Mouse (Mus musculus) cerebellum, adult 11 months (tissue): ENCODE measurements at regions not wholly inside any gene's neighbourhood (a gene's known extent, or its start where the extent isn't known, plus 50 kb on each side); places are given as distances from the start of the nearest gene placed in this dataset.
A peak's percentile ranks its signal among the peaks of the same experiment; 100 is the strongest.

Source experiments
- DNase-seq: peaks from one replicate; pipeline ENCODE4 v3.0.0; 2022

DNA sequence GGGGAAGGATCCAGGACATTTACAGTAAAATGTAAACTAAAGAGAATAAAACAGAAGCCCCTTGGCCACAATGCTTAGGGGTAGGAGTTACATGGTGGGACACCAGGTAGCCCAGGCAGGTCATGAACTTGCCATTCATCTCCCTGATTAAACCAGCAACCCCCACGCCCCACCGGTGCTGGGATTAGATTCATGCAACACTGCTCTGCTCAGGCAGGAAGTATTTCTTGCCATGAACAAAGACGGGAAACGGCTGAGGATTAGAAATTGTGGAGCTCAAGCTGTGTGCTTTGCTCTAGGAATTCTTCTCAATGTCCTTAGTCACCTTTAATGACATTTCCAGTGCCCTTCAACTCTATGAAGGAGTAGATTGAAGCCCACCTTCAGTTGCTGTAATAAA is 93.2 kb upstream of the Ubl3 start:
- no peak for DNase-seq

DNA sequence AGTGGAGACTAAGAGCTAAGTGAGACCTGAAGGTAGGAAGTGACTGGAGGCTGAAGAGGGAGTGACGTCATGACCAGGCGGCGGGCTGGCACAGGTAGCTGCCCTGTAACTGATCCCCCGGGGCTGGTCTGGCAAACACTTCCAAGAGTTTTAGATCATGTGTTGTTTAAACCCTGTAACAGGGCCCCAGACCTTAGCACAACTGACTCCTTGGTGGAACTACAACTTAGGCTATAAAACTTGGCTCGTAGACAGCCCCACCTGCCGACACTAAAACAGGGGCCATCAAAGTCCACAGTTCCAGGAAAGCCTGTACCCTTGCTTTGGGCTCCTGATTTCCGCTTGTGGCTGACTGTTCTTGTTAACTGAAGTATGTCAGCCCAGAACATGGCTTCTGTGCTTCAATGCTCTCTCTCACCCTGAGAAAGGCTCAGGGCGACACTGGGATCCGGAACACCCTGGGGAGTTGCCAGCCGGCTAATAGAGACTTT is 92.6 kb upstream of the Ubl3 start:
- DNase-seq: no peak

DNA sequence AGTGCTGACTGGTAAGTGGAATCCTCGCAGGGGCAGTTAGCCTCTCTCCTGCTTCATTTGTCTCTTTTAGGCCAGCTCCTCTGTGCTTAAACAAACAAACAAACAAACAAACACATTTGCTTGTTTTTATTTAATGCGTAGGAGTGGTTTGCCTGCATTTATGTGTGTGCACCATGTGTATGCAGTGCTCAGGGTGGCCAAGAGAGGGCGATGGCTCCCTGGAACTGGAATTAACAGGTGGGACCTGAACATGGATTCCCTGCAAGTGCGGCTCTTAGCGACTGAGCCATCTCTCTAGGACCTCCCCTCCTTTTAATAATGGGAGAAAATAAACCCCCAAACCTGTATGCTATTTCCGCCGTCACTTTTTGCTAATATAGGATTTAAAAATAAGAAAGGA is 91.8 kb upstream of the Ubl3 start:
- DNase-seq: no peak

- DNase-seq: no peak
Observed at GRCm38 (mm10) chr5:148641652-148642395, 89.2 kb upstream of the Ubl3 start.

DNA sequence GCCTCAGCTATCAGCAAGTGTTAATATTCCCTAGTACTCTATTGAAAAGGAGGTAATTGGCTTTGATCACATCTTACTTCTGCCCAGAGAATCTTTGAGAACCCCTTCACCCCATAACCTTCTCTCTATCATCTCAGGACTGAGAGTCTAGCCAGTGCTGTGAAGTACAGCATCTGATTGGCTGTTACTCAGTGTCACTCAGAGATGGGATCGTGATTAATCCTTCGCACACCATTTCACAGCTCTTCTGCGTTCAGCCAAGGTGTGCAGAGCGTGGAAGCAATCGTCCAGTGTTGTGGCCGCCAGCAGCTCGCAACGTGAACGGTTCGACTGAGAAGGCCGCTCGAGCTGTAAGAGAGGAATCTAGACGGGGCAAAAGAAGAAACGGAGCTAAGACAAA is 87.9 kb upstream of the Ubl3 start:
- no peak for DNase-seq

GRCm38 (mm10) chr5:148634919-148635356 is 82.3 kb upstream of the Ubl3 start:
- no peak for DNase-seq

- no peak for DNase-seq
Observed at GRCm38 (mm10) chr5:148633999-148634398, 81.4 kb upstream of the Ubl3 start.

DNA sequence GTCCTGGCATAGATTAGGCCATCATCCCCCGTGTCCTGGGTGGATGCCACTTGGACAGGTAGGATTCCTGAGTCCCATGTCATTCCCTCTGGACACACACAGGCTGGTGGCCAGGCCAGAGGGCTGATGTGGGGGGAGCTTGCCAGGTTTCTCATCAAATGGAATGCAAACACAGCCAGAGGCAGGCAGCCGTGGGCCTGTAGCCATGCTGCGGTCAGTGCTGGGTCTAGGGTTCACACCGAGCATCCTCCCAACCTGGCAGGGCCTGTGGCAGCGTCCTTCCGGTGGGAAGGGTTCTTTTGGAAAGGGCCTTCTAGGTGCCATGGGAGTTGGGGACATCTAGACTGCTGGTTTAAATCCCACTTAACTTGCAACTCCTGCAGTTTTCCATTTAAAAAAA is 80.7 kb upstream of the Ubl3 start:
- DNase-seq: no peak

GRCm38 (mm10) chr5:148632516-148633170 is 80.1 kb upstream of the Ubl3 start:
- DNase-seq: no peak

- DNase-seq: no peak
Observed at GRCm38 (mm10) chr5:148631566-148631965, 79.0 kb upstream of the Ubl3 start.

DNA sequence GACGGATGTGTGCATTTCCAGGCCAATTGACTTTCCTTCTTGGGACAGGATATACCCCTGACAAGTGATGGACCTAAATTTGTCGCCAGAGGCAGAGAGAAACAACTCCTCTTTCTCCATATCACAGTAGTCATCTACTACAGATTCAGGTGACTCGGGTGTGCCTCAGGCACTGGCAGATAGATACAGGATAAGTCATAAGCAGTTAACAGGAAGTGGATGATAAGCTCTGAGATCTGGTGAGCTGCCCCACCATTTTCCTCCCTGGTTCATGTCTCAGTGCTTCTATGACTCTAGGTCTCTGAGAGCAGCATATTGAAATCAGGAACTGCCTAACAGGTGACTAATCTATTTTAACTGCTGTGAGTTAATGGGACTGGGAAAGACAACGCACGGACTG is 73.4 kb upstream of the Ubl3 start:
- DNase-seq: no peak

- DNase-seq: no peak
Observed at GRCm38 (mm10) chr5:148624649-148625405, 72.2 kb upstream of the Ubl3 start.

DNA sequence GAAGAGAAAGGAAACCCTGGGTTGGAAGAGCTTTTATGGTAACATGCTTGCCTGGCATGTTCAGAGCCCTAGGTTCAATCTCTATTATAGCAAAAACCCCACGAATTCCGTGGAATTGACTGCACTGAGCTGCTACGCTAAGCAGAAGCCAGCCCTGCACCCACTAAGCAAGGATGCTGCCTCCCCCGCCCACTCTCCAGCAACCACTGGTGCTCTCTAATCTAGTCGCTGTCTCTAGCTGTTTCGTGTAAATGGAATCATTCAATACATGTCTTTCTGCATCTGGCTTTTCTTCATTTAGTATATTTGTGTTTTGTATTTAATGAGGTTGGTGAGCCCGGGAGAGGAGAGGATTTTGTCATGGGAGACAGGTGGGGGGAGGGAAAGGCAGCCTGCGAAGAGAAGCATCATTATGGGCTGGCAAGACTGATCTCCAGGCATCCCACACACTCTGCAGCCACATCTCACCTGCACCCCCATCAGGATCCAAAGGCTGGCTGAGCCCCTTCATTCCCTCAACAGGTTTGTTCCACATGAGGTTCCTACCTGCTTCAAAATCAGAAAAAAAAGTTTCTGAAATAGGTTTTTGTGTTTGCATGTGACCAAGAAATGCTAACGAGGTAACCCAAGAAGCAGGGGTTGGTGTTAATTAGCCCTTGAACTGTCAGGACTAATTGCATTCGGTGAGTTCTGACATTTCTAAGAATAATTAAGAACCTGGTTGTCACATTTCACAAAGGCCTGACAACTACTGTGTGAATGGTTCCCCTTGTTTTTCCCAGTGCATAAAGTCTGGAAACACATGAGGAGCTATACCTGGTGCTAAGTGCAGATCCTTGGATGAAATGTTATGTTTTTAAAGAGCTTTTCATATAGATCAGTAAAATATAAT is 68.6 kb upstream of the Ubl3 start:
- DNase-seq: no peak

DNA sequence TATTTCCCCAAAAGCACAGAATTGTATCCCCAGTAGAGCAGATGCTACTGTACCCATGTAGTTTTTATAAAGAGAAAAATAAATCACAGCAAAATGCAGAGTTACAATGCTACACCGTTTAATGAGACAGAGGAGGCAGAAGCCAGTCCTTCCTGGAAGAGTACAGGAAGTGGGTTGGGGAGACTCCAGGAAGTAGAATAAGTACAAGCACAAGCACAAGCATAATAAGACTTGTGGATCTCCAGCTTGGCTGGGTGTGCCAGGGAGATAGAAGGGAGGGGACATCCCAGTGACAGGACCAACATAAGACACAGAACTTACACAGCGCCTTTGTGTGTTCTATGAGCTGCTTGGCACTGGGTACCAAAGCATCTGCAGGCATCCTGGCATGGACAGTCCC is 67.3 kb upstream of the Ubl3 start:
- no peak for DNase-seq

- DNase-seq: no peak
Observed at GRCm38 (mm10) chr5:148616426-148616825, 63.8 kb upstream of the Ubl3 start.

- DNase-seq: peak; percentile 4
Observed at GRCm38 (mm10) chr5:148615706-148616366, 63.2 kb upstream of the Ubl3 start.

GRCm38 (mm10) chr5:148615117-148615516 is 62.5 kb upstream of the Ubl3 start:
- no peak for DNase-seq

- no peak for DNase-seq
Observed at GRCm38 (mm10) chr5:148611323-148611722, 58.7 kb upstream of the Ubl3 start.

DNA sequence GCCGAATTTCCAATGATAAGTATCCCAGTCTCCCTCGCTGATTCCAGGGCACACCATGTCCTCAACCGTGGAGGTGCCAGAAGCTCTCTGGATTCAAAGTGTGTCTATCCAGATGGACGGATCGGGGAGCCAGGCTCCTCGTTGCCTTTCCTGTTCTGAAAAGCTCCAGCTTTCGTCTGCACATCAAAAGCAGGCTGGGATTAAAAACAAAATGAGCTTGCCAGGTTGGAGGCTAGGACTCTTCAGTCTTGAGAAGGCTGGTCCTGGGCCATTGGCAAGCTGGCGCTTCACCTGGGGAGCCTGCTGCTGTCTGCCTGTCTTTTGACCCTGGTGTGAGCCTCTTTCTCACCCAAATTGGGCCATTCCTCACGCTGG is 56.9 kb upstream of the Ubl3 start:
- DNase-seq: no peak

- no peak for DNase-seq
Observed at GRCm38 (mm10) chr5:148608857-148609505, 56.4 kb upstream of the Ubl3 start.

DNA sequence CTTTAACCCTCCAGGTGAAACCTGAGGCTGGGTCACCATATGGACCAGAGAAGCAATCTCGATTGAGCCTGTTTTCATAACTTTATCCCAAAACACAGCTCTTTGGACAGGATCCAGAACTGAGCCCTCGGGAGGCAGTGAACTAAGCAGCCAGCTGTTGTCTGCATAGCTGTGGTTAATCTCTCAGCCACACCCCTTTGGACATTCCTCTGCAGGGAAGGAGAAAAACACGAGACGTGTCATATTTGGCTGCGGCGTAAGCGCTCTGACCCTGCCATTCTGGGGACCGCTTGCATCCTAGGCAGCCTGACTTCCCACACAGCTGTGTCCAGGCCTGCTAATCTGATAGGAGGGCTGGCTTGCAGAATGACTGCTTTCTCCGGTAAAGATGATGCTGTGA is 55.6 kb upstream of the Ubl3 start:
- DNase-seq: no peak

- DNase-seq: no peak
Observed at GRCm38 (mm10) chr5:148605730-148606129, 53.1 kb upstream of the Ubl3 start.
